Mouse (Mus musculus) T-helper 1 cell (primary cell): ENCODE measurements at regions not wholly inside any gene's neighbourhood (a gene's known extent, or its start where the extent isn't known, plus 50 kb on each side); places are given as distances from the start of the nearest gene placed in this dataset.

ENCODE experiments used
- in situ Hi-C: fragments of 300-600 bp; cut with MboI, MseI; formaldehyde crosslinking; loops from one replicate; pipeline ENCODE4 v1.15.1; 2025; ENCODE audit warnings: high pct_unique_total_duplicates

DNA sequence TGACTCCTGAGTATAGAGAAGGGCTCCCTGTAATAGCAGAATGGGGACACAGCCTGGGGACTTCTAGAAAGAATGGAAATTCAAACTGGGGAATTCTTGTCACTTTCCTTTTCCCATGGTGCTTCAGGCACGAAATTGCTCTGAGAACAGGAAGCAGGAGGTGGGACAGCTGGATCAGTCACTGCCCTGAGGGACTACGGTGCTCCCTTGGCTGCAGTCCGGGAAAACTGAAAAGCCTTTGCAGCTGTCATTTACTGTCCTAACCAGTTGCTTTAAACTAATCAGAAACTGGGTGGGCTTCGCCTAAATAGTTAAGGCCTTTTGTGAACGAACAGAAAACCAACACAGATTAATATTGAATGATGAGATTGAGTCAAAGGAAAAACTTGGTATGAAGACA, 237.9 kb downstream of the Cbln4 start:
- in situ Hi-C loops: no loop called here

DNA sequence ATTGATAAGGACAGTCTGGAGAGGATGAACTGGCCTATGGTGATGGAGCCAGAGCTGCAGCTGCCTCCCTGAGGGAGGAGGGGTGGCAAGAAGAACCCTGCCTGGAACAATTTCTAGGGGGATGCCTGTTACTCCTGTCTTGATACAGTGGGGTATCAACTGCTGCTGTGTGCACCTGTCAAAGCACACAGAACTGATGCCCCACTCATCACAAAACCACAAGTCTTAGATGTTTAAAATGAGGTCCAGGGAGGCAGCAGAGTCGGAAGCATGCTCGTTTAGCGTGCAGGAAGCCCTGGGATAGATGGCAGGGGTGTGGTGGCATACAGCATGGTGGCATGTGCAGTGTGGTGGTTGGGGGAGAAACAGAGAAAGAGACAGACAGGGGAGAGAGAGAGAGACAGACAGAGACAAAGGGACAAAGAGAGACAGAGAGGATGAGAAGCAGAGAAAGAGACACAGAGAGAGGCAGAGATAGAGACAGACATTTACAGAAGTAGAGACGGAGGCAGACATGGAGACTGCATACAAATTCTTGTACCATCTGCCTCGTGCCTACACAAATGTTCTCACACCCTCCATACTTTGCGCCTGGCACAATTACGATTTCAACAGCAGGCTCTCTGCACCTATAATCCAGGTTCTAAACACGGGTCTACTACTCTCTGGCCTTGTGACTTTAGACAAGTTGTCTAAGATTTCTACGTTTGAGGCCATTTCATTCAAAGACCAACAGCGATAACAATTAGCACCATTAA, 242.6 kb downstream of the Cbln4 start:
- in situ Hi-C loops: no loop called here

GRCm38 (mm10) chr2:171799351-171799750, 243.9 kb downstream of the Cbln4 start:
- in situ Hi-C loops: no loop called here

GRCm38 (mm10) chr2:171790686-171791085, 252.6 kb downstream of the Cbln4 start:
- in situ Hi-C loops: no loop called here

GRCm38 (mm10) chr2:171766193-171766930, 276.9 kb downstream of the Cbln4 start:
- in situ Hi-C loops: no loop called here

- in situ Hi-C loops: no loop called here
These were observed 278.2 kb downstream of the Cbln4 start for GRCm38 (mm10) chr2:171765071-171765470.

DNA sequence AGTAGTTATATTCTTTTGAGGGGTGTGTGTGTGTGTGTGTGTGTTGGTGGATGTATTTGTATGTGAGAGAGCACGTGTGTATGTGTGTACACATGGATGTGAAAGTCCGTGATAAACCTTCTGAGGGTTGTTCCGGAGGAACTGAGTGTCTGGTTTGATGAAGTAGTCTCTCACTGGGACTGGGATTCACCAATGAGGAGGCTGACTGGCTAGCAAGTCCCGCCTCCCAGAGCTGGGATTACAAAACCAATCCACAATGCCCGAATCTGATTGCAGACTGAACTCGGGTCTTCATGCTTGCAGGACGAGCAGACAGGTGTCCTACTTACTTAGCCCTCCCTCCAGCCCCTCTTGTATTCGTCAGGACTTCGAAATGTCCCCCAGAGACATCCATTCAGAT, 289.8 kb downstream of the Cbln4 start:
- in situ Hi-C loops: no loop called here

GRCm38 (mm10) chr2:171747162-171747561, 296.1 kb downstream of the Cbln4 start:
- in situ Hi-C loops: no loop called here

GRCm38 (mm10) chr2:171743111-171743510, 300.2 kb downstream of the Cbln4 start:
- in situ Hi-C loops: no loop called here

- in situ Hi-C loops: no loop called here
These were observed 300.6 kb downstream of the Cbln4 start for GRCm38 (mm10) chr2:171742706-171743105.

DNA sequence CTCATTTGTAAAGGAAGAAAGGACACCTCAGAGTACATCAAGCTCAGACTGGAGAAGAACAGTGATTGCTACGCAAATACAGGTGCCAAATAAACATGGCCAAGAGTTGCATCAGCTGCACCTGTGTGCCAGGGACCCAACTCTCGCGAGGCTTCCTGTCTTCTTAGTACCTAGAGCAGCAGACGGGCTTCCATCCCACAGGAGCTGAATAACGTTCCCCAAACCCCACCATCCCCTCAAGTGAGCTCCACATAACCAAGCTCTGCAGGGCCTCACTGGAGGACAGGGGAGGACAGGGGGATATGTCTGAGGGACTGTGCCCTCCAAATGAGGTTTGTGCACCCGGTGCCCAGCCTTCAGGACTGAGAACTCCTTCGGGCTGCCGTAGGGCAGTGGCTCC, 305.5 kb downstream of the Cbln4 start:
- in situ Hi-C loops: no loop called here

- in situ Hi-C loops: no loop called here
These were observed 308.2 kb downstream of the Cbln4 start for GRCm38 (mm10) chr2:171735061-171735490.

GRCm38 (mm10) chr2:171734634-171734987, 308.7 kb downstream of the Cbln4 start:
- in situ Hi-C loops: no loop called here

GRCm38 (mm10) chr2:171733965-171734633, 309.2 kb downstream of the Cbln4 start:
- in situ Hi-C loops: no loop called here

DNA sequence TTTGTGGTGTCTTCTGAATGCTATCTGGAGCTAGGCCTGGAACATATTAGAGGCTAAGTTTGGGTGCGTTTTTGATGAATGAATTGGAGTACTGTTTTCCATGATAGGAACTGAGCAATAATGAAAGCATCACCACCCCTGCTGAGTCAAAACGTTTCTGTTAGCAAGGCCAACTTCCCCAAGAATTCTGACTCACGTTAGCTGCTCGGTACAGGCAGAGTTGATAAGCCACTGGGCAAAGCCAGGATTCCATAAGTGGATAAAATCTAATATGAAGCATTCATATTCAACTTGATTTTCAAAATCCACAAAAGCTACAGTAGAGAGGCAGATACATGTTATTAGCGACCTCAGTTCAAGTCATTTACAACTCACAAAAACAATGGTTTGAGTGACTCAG, 324.0 kb downstream of the Cbln4 start:
- in situ Hi-C loops: no loop called here

DNA sequence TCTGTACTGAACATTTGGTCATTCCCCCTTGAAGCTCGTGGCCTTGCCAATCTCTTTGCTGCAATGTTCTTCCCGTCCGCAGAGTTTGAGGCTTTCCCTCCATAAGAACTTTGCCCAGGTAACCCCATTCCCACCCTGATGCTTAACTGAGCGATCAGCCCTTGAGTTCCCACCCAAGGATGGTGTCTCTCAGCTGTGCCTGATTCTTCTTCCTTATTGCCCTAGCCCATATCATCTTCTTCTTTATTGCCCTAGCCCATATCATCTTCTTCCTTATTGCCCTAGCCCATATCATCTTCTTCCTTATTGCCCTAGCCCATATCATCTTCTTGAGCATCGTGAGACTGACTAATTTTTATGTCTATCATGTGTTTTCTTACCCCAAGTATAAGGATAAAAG, 324.4 kb downstream of the Cbln4 start:
- in situ Hi-C loops: no loop called here

GRCm38 (mm10) chr2:171712816-171713570, 330.3 kb downstream of the Cbln4 start:
- in situ Hi-C loops: no loop called here

GRCm38 (mm10) chr2:171693526-171693925, 349.7 kb downstream of the Cbln4 start:
- in situ Hi-C loops: no loop called here

GRCm38 (mm10) chr2:171690781-171691180, 352.5 kb downstream of the Cbln4 start:
- in situ Hi-C loops: no loop called here

DNA sequence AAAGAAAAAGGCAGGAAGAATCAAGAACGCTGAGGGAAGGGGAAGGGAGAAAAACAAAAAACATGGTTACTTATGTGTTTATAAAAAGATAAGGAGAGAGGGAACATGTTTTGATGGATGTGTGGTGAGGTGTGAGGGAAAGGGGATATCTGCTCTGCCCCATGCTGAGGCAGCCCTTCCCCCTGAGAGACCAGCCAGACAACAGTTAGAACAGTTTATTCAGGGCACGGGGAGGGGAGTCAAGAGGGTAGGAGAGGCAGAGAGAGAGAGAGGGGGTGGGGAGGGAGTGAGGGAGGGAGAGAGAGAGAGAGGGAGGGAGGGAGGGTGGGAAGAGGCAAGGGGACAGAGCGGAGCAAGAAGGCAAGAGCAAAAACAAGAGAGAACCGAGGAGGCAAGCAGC, 354.2 kb downstream of the Cbln4 start:
- in situ Hi-C loops: no loop called here

- in situ Hi-C loops: no loop called here
These were observed 365.3 kb downstream of the Cbln4 start for GRCm38 (mm10) chr2:171677998-171678397.

- in situ Hi-C loops: no loop called here
These were observed 366.1 kb downstream of the Cbln4 start for GRCm38 (mm10) chr2:171677128-171677527.
